Mouse (Mus musculus): ENCODE data around the gene Psmb2. TPM values are rescaled to one million over a fixed set of nuclear protein-coding genes. Genes with fewer than 3 reads are reported as not detected.

Gene Psmb2
- total and polyA plus RNA-seq, 3 experiments, result 225 to 447 (median 395) TPM

DNA sequence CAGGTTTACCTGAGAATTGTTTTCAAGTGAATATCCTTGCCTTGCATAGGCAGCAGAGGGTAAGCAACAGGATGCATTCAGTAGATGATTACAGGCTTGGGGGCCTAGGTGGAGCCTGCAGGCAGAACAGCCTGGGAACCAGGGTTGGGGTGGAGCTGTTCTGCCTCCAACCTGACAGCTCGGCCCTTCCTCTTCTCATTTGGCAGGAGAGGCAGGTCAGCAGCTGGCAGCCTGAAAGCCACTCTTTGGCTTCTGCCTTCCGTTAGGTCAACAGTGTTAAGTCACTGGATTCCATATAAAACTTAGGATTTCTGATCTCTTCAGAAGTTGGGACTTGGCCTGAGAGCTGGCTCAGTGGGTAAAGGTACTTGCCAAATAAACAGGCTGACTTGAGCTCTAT is 65.5 kb downstream of the Psmb2 start:
- Histone ChIP-seq H3K27me3 (replicated peaks) (no peaks in the 10 kb centered on the region), H3K79me2 (replicated peaks; ENCODE audit: control insufficient read depth, extremely low read depth, insufficient read depth, poor library complexity, severe bottlenecking) (no peaks in the 10 kb centered on the region), H3K4me2 (ENCODE audit: insufficient read depth, low read depth, poor library complexity, severe bottlenecking) (no peak overlapping the region), H3K9ac (ENCODE audit: insufficient read depth, low read depth) (no peak overlapping the region), H3K36me3 (replicated peaks in 1 of 2; ENCODE audit: control insufficient read depth in 1 of 2, insufficient read depth in 1 of 2, low read length in 1 of 2) (peaks cover 33 to 48% of the 10 kb centered on the region in 2 experiments), H3K9me3 (replicated peaks; ENCODE audit: low read length) (no peaks in the 10 kb centered on the region), H3K27ac (ENCODE audit: insufficient read depth, low read depth) (no peak overlapping the region), H3K4me1 (ENCODE audit: control insufficient read depth in 1 of 2, insufficient read depth in 2 of 2) (0 out of 4 replicates have a peak, but pooled peaks cover 0 to 4% of the 10 kb centered on the region in 2 experiments), H3K4me3 (replicated peaks in 1 of 3; ENCODE audit: low read depth in 2 of 3, low read length in 2 of 3, poor library complexity in 1 of 3) (no peak overlapping the region)
- in situ Hi-C loops (cut with MboI; ENCODE audit: low pct_ligation_motif_present, low pct_unique_long_range_greater_than_20kb, low sequenced_read_pairs) (no loop called here), dilution Hi-C loops (cut with MboI; ENCODE audit: extremely low pct_ligation_motif_present, extremely low pct_unique_long_range_greater_than_20kb, low sequenced_read_pairs) (no loop called here)
- TF ChIP-seq MAX (IDR thresholded peaks at IDR 0.05; ENCODE audit: low read length) (no peak), TBP (conservative IDR thresholded peaks at IDR 0.05; ENCODE audit: low read depth, low read length) (no peak), PAX5 (IDR thresholded peaks at IDR 0.05; ENCODE audit: low read length) (no peak), ZC3H11A (IDR thresholded peaks at IDR 0.05; ENCODE audit: low read depth, low read length) (no peak), MYC (IDR thresholded peaks at IDR 0.05; ENCODE audit: low read depth, low read length) (no peak), RCOR1 (conservative IDR thresholded peaks at IDR 0.05; ENCODE audit: low read depth, low read length) (no peak), ZMIZ1 (IDR thresholded peaks at IDR 0.05; ENCODE audit: low read depth, low read length) (no peak), CHD1 (IDR thresholded peaks at IDR 0.05; ENCODE audit: low read depth, low read length) (no peak), MAFK (IDR thresholded peaks at IDR 0.05; ENCODE audit: insufficient replicate concordance, low read length) (no peak), NRF1 (IDR thresholded peaks at IDR 0.05; ENCODE audit: low read depth, low read length) (no peak), HCFC1 (IDR thresholded peaks at IDR 0.05; ENCODE audit: low read depth, low read length) (no peak), USF1 (IDR thresholded peaks at IDR 0.05; ENCODE audit: low read depth, low read length) (no peak), IRF4 (IDR thresholded peaks at IDR 0.05; ENCODE audit: low read depth, low read length) (no peak), BHLHE40 (IDR thresholded peaks at IDR 0.05; ENCODE audit: low read depth, low read length) (no peak), ELF1 (IDR thresholded peaks at IDR 0.05; ENCODE audit: low read depth, low read length) (no peak), POLR2AphosphoS2 (IDR thresholded peaks at IDR 0.05; ENCODE audit: low read depth, low read length) (no peak), JUND (conservative IDR thresholded peaks at IDR 0.05; ENCODE audit: low read depth, low read length) (no peak), SMC3 (IDR thresholded peaks at IDR 0.05; ENCODE audit: low read depth, low read length) (no peak), JUN (IDR thresholded peaks at IDR 0.05; ENCODE audit: insufficient read depth, low read depth, low read length) (no peak), CHD2 (IDR thresholded peaks at IDR 0.05; ENCODE audit: low read length) (no peak)
- no peak for DNase-seq (ENCODE audit: extremely low read depth)

DNA sequence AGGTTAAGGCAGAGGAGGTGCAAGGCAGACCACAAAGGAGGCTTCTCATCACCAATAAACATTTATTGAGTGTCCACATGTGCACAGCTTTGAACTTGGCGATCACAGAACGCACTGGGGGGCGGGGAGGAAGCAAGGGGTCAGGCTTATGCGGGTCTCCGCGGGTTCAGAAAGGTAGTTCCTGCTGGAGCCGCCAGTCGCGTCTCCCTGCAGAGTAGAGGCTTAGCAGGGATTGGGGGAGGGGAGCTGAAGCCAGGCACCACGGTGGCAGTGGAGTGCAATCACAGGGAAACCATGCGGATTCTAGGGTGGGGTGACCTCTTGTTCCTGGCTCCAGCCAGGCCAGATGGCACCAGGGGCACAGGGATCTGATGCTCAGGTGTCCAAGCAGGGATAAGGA is 66.3 kb downstream of the Psmb2 start:
- TF ChIP-seq HCFC1 (IDR thresholded peaks at IDR 0.05; ENCODE audit: low read depth, low read length), result no peak
- TF ChIP-seq ETS1 (conservative IDR thresholded peaks at IDR 0.05; ENCODE audit: low read depth, low read length), result no peak
- TF ChIP-seq JUN (IDR thresholded peaks at IDR 0.05; ENCODE audit: insufficient read depth, low read depth, low read length), result no peak
- no peak for TF ChIP-seq MAZ (IDR thresholded peaks at IDR 0.05; ENCODE audit: low read depth, low read length)
- TF ChIP-seq USF2 (conservative IDR thresholded peaks at IDR 0.05; ENCODE audit: low read depth, low read length), result no peak
- TF ChIP-seq ELF1 (IDR thresholded peaks at IDR 0.05; ENCODE audit: low read depth, low read length), result no peak
- TF ChIP-seq MYC (IDR thresholded peaks at IDR 0.05; ENCODE audit: low read depth, low read length), result no peak
- no peak for TF ChIP-seq POLR2AphosphoS2 (IDR thresholded peaks at IDR 0.05; ENCODE audit: low read depth, low read length)
- TF ChIP-seq PAX5 (IDR thresholded peaks at IDR 0.05; ENCODE audit: low read length), result no peak
- no peak for TF ChIP-seq SIN3A (IDR thresholded peaks at IDR 0.05; ENCODE audit: low read length)
- TF ChIP-seq KAT2A (IDR thresholded peaks at IDR 0.05; ENCODE audit: insufficient replicate concordance, low read length), result no peak
- dilution Hi-C loops (cut with MboI; ENCODE audit: extremely low pct_ligation_motif_present, extremely low pct_unique_long_range_greater_than_20kb, low sequenced_read_pairs) (no loop called here), in situ Hi-C loops (cut with MboI; ENCODE audit: low pct_ligation_motif_present, low pct_unique_long_range_greater_than_20kb, low sequenced_read_pairs) (no loop called here)
- no peak overlapping the region for H3K9ac ChIP-seq (ENCODE audit: insufficient read depth, low read depth)
- H3K4me1 ChIP-seq (ENCODE audit: control insufficient read depth in 1 of 2, insufficient read depth in 2 of 2), result peaks cover 0 to 10% of the 10 kb centered on the region in 2 experiments; a peak in 2 of 4 replicates
- H3K36me3 ChIP-seq (replicated peaks in 1 of 2; ENCODE audit: control insufficient read depth in 1 of 2, insufficient read depth in 1 of 2, low read length in 1 of 2), result peaks cover 41 to 55% of the 10 kb centered on the region in 2 experiments
- H3K79me2 ChIP-seq (replicated peaks; ENCODE audit: control insufficient read depth, extremely low read depth, insufficient read depth, poor library complexity, severe bottlenecking), result no peaks in the 10 kb centered on the region
- H3K27ac ChIP-seq (ENCODE audit: insufficient read depth, low read depth), result no peak overlapping the region
- H3K4me2 ChIP-seq (ENCODE audit: insufficient read depth, low read depth, poor library complexity, severe bottlenecking), result no peak overlapping the region
- no peak overlapping the region for H3K4me3 ChIP-seq (replicated peaks in 1 of 3; ENCODE audit: low read depth in 2 of 3, low read length in 2 of 3, poor library complexity in 1 of 3)
- no peaks in the 10 kb centered on the region for H3K27me3 ChIP-seq (replicated peaks)
- H3K9me3 ChIP-seq (replicated peaks; ENCODE audit: low read length), result no peaks in the 10 kb centered on the region
- no peak for DNase-seq (ENCODE audit: extremely low read depth)
